Mouse (Mus musculus) embryonic facial prominence, embryonic 14.5 days (tissue): ENCODE measurements around the gene Cldn13. TPM values are rescaled to one million over a fixed set of nuclear protein-coding genes. Genes with fewer than 3 reads are reported as not detected.

ENCODE experiments used
- ATAC-seq: fragments of 200-750 bp; cut with Nextera tagmentation; 2 replicates; pipeline ENCODE4 v1.8.0; 2017; ENCODE audit warnings: low read depth, moderate number of reproducible peaks, moderate TSS enrichment
- DNase-seq: peaks from one replicate; pipeline ENCODE4 v3.0.0-alpha.2; 2015; ENCODE audit warnings: low spot score
- H3K27ac ChIP-seq: fragments of 300-500 bp; sonication (generic); replicated peaks from 2 replicates; pipeline ENCODE4 v1.5.1; 2014; ENCODE audit warnings: low read depth, mild to moderate bottlenecking, low read length, moderate library complexity
- H3K27me3 ChIP-seq: fragments of 300-500 bp; sonication (generic); replicated peaks from 2 replicates; pipeline ENCODE4 v1.6.1; 2014; ENCODE audit warnings: low read length; ENCODE audit not compliant: control insufficient read depth, insufficient read depth
- H3K36me3 ChIP-seq: fragments of 300-500 bp; sonication (generic); 2 replicates; pipeline ENCODE4 v1.6.1; 2014; ENCODE audit warnings: low read length, mixed read lengths; ENCODE audit not compliant: control insufficient read depth, insufficient read depth
- H3K4me1 ChIP-seq: fragments of 300-500 bp; sonication (generic); 2 replicates; pipeline ENCODE4 v1.6.1; 2014; ENCODE audit warnings: antibody characterized with exemption, low read length; ENCODE audit not compliant: control insufficient read depth, insufficient read depth
- H3K4me2 ChIP-seq: fragments of 300-500 bp; sonication (generic); 2 replicates; pipeline ENCODE4 v1.6.1; 2014; ENCODE audit warnings: low read depth, mild to moderate bottlenecking, low read length, moderate library complexity, mixed read lengths
- H3K4me3 ChIP-seq: fragments of 300-500 bp; sonication (generic); 2 replicates; pipeline ENCODE4 v1.5.1; 2014; ENCODE audit warnings: low read depth, mild to moderate bottlenecking, low read length
- H3K9ac ChIP-seq: fragments of 300-500 bp; sonication (generic); 2 replicates; pipeline ENCODE4 v1.6.1; 2014; ENCODE audit warnings: low read depth, mild to moderate bottlenecking, low read length, moderate library complexity, mixed read lengths
- H3K9me3 ChIP-seq: fragments of 300-500 bp; sonication (generic); 2 replicates; pipeline ENCODE4 v1.6.1; 2016; ENCODE audit warnings: low read length; ENCODE audit not compliant: control insufficient read depth
- WGBS: fragments of 180-500 bp; shearing (Covaris S2); extraction: QIAGEN DNeasy Blood & Tissue Kit; methylation state at CpG from one replicate; pipeline ENCODE4 v1.1.7; 2014; 5-methylcytosine and 5-hydroxymethylcytosine counted together
- polyA plus RNA-seq: library from polyadenylated mRNA; unstranded; fragments of >200 nt; fragmentation: Nextera tagmentation; extraction: Ambion mirVana; gene quantifications from 2 replicates; pipeline ENCODE4 v1.2.1, GENCODE M21; 2014

Cldn13 gene
- polyA plus RNA-seq, 1 experiment from 2014 or later, result 0.15 TPM

DNA sequence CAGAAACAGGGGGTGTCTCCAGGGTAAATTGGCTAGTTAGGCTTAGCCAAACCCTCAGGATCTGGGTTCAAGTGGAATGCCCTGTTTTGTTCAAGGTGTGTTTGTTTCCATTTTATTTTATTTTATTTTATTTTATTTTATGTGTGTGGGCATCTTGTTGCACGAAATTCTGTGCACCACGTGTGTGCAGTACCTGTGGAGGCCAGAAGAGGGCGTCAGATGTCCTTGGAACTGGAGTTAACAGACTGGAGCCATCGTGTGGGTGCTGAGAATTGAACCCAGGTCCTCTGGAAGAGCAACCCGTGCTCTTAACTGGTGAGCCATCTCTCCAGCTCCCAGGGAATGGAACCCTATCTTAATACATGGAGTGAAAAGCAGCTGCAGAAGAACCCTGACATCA lies 22.6 kb downstream of the Cldn13 start:
- Histone ChIP-seq H3K4me1 (peaks cover 14% of the 10 kb centered on the region), H3K27ac (no peak overlapping the region), H3K9ac (no peak overlapping the region), H3K27me3 (no peaks in the 10 kb centered on the region), H3K4me3 (no peak overlapping the region), H3K36me3 (no peaks in the 10 kb centered on the region), H3K9me3 (no peaks in the 10 kb centered on the region), H3K4me2 (no peak overlapping the region)
- DNase-seq, result no peak
- no peak for ATAC-seq
- WGBS, result 77% methylated on average over 5 of the region's 5 CpGs

DNA sequence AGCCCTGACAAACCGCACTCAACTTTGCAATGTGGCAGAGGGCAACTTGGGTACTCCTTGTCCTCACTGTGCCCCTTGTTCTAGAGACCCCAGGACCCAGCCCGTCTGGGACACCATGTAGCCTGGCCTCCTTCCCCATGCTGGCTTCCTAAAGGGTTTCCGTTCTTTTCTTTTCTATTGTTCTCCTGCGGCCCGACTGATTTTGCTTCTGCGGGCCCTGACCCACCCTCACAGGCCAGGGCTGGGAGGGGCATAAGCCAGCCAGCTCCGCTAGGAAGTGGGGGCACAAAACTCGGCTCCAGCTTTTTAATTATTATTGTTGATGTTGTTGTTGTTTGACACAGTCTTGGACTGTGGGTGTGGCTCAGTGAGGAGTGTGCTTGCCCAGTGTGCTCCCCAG lies 23.8 kb downstream of the Cldn13 start:
- no peaks in the 10 kb centered on the region for H3K9me3 ChIP-seq
- H3K9ac ChIP-seq, result no peak overlapping the region
- peaks cover 13% of the 10 kb centered on the region for H3K4me1 ChIP-seq
- 68% methylated on average over 8 of the region's 8 CpGs for WGBS
- H3K36me3 ChIP-seq, result no peaks in the 10 kb centered on the region
- H3K4me3 ChIP-seq, result no peak overlapping the region
- no peak overlapping the region for H3K27ac ChIP-seq
- H3K27me3 ChIP-seq, result no peaks in the 10 kb centered on the region
- H3K4me2 ChIP-seq, result no peak overlapping the region
- no peak for DNase-seq
- ATAC-seq, result no peak

DNA sequence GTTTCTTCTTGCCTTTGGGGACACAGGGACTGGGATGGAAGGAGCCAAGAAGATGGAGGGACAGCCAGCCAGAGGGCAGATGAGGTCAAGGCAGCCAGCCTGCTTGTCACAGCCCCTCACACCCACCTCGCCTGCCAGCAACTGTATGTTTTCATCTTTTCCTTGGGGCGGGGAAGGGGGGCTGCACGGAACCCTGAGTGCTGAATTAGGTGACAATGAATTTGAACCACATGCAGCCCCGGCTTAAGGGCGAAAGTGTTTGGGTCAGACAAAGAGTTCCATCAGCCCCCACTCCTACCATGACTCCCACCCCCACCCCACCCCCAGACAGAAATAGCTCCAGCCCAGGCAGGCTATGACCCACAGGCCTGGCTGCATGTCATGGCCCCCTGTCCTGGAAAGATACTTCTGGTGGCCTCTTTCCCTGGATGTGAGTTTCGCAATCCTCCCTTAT lies 24.7 kb downstream of the Cldn13 start:
- H3K27me3 ChIP-seq, result no peaks in the 10 kb centered on the region
- DNase-seq (no peak), ATAC-seq (no peak)
- H3K4me3 ChIP-seq, result no peak overlapping the region
- peaks cover 11% of the 10 kb centered on the region for H3K4me1 ChIP-seq
- H3K4me2 ChIP-seq, result no peak overlapping the region
- 67% methylated on average over 6 of the region's 6 CpGs for WGBS
- no peak overlapping the region for H3K9ac ChIP-seq
- no peak overlapping the region for H3K27ac ChIP-seq
- H3K9me3 ChIP-seq, result no peaks in the 10 kb centered on the region
- no peaks in the 10 kb centered on the region for H3K36me3 ChIP-seq

DNA sequence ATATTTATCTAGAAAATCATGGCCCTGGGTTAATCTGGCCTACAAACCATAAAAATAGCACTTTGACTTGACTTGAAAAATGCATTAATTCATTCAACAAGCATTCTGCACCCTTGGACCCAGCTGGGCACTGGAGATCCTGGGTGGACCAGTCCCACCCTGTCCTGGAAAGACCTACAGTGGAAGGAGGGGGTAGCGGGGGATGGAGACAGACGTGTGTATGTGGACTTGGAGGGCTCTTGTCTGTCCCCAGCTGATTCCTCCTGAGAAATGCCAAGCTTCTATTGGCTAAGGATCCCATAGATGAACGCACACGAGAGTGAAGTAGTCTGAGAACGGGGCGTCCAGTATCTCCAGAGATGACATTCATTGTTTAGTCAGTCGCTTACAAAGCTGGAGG lies 26.8 kb downstream of the Cldn13 start:
- Histone ChIP-seq H3K27me3 (no peaks in the 10 kb centered on the region), H3K4me2 (no peak overlapping the region), H3K9me3 (no peaks in the 10 kb centered on the region), H3K4me1 (no peaks in the 10 kb centered on the region), H3K27ac (no peak overlapping the region), H3K4me3 (no peak overlapping the region), H3K9ac (no peak overlapping the region), H3K36me3 (no peaks in the 10 kb centered on the region)
- no peak for DNase-seq
- ATAC-seq, result no peak
- 90% methylated on average over 7 of the region's 7 CpGs for WGBS

DNA sequence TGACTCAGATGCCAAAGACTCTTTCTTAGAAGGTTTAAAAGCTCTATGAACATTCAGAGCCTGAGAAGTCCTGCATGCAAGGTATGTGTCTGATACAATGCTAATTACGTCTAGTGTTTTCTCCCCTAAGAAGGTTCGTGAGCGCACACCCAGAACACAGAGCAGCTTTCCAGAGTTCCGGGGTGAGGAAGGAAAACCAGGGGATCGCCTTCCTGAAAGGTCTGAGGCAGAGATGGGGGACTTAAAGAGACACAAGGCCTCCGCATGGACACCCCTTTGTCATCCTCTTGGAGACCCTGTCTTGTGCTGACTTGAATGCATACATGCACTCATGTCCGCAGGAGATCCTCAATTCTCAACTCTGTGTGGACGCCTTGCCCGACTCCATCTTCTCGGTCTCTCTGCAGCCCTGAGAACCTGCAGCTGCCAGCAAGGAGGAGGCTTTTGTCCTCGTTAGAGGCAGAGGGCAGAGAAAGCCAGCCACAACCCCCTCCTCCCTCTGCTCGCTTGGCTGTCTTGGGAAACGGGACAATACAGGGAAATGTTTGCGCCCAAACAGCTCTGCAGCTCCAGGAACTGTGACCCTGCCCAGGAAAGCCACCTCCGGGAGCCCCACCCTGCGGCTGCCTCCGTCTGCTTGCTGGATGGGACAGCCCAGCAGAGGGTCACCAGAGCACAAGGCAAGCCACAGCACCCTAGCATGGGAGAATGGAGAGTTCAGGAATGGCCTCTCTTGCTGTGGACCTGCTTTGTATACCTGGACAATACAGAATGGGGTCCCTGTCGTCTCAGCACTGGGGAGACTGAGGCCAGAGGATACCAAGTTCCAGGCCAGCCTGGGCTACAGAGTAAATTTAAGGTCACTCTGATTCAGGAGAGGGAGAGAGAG lies 27.6 kb downstream of the Cldn13 start:
- H3K9ac ChIP-seq, result no peak overlapping the region
- H3K4me1 ChIP-seq, result no peaks in the 10 kb centered on the region
- H3K4me2 ChIP-seq, result no peak overlapping the region
- H3K36me3 ChIP-seq, result no peaks in the 10 kb centered on the region
- WGBS, result 66% methylated on average over 18 of the region's 18 CpGs
- no peak overlapping the region for H3K4me3 ChIP-seq
- no peaks in the 10 kb centered on the region for H3K9me3 ChIP-seq
- ATAC-seq, result no peak
- H3K27me3 ChIP-seq, result no peaks in the 10 kb centered on the region
- DNase-seq, result peak; percentile 32
- no peak overlapping the region for H3K27ac ChIP-seq

DNA sequence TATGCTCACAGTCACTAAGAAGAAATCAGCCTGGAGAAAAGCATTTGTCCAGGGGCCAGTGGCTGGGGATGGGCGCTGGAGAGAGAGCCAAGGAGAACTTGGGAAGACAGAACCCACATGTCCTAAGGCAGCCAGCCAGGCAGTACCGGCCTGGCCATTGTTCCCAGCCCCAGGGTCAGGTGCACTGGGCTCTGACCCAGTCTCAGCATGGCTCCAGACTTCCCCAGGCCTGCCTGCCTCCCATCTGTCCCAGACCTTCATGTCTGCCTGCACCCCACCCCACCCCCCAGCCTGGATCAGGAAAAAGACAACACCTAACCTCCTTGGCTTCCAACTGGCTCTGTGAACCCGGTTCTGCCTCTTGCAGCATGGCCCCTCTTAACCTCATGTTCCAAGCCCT lies 32.2 kb downstream of the Cldn13 start:
- no peak for ATAC-seq
- DNase-seq, result no peak
- Histone ChIP-seq H3K36me3 (no peaks in the 10 kb centered on the region), H3K4me2 (no peak overlapping the region), H3K27ac (no peak overlapping the region), H3K27me3 (no peaks in the 10 kb centered on the region), H3K4me3 (no peak overlapping the region), H3K4me1 (no peaks in the 10 kb centered on the region), H3K9me3 (peaks cover 7% of the 10 kb centered on the region; the same call in 1 of the 2 replicates), H3K9ac (no peak overlapping the region)
- WGBS, result 75% methylated on average over 3 of the region's 3 CpGs

DNA sequence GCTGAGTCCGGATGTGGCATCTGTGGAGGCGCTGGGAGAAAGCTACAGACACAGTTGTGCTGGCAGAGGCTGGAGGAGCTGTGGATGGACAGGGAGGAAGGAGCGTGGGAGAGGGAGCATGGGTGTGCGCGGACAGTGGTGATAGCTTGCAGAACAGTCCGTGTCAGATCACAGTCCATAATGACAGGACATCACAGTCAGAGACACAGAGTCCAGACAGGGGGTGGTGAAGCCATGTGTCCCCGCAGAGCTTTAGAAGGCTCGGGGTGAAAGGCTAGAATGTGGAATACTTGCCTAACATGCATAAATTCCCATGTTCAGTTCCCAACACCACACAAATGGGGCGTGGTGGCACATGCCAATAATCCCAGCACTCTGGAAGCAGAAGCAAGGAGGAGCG lies 38.5 kb downstream of the Cldn13 start:
- no peak for DNase-seq
- 0 out of 2 replicates have a peak overlapping the region, but pooled peaks have one; percentile 11 for H3K9ac ChIP-seq
- WGBS, result 69% methylated on average over 10 of the region's 10 CpGs

DNA sequence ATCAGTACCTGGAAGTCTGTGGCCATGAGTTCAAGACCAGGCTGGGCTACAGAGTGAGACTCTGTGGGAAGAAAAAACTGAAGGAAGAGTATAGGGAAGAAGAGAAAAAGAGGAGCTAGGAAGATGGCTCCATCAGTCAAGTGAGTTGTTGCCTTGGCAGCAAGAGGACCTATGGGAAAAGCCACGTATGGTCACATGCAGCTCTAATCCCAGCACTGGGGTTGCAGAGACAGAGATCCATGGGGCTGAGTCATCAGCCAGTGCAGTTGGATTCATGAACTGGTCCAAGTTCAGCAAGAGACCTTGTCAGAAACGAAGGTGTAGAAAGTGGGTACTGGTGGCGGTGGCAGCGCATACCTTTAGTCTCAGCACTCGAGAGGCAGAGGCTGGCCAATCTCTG lies 40.1 kb downstream of the Cldn13 start:
- no peak for DNase-seq
- H3K4me2 ChIP-seq, result no peak overlapping the region
- ATAC-seq, result no peak
- H3K4me3 ChIP-seq, result no peak overlapping the region
- peaks cover 6% of the 10 kb centered on the region for H3K4me1 ChIP-seq
- 90% methylated on average over 5 of the region's 5 CpGs for WGBS
- H3K27me3 ChIP-seq, result no peaks in the 10 kb centered on the region
- no peaks in the 10 kb centered on the region for H3K9me3 ChIP-seq
- H3K36me3 ChIP-seq, result no peaks in the 10 kb centered on the region
- H3K27ac ChIP-seq, result no peak overlapping the region
- no peak overlapping the region for H3K9ac ChIP-seq

More for the DNA sequence above, 38.5 kb downstream of the Cldn13 start:
- Histone ChIP-seq H3K9me3 (peaks cover 7% of the 10 kb centered on the region; the same call in 1 of the 2 replicates), H3K4me2 (no peak overlapping the region), H3K36me3 (no peaks in the 10 kb centered on the region), H3K4me3 (no peak overlapping the region), H3K27me3 (no peaks in the 10 kb centered on the region), H3K4me1 (peaks cover 6% of the 10 kb centered on the region), H3K27ac (no peak overlapping the region)
- ATAC-seq, result no peak
